Mouse (Mus musculus): Measurements from ENCODE around the gene 8030474K03Rik. TPM values are rescaled to one million over a fixed set of nuclear protein-coding genes. Genes with fewer than 3 reads are reported as not detected.
"Not testable (repeated sequence)": the region's sequence is repeated elsewhere in the genome, so short reads cannot be mapped to it uniquely, and the experiment has no call there.

Gene 8030474K03Rik
- polyA plus RNA-seq, 1 experiment from 2014 or later = not detected

- not testable (repeated sequence) for H3K9ac ChIP-seq (replicated peaks); H3K9me3 ChIP-seq; H3K27me3 ChIP-seq; H3K36me3 ChIP-seq; H3K4me2 ChIP-seq (replicated peaks); H3K4me3 ChIP-seq (replicated peaks); ATAC-seq; H3K27ac ChIP-seq; H3K4me1 ChIP-seq (replicated peaks)
These were observed 25.5 kb downstream of the 8030474K03Rik start for GRCm38 (mm10) chrX:101819980-101820379.

GRCm38 (mm10) chrX:101847191-101847795 lies 52.8 kb downstream of the 8030474K03Rik start:
- Histone ChIP-seq H3K9ac (replicated peaks) (no peak overlapping the region), H3K4me3 (replicated peaks) (no peak overlapping the region), H3K36me3 (no peaks in the 10 kb centered on the region), H3K9me3 (no peaks in the 10 kb centered on the region), H3K4me2 (replicated peaks) (no peak overlapping the region), H3K27me3 (peaks cover 77% of the 10 kb centered on the region), H3K27ac (no peak overlapping the region), H3K4me1 (replicated peaks) (no peaks in the 10 kb centered on the region)
- no peak for ATAC-seq
- WGBS = 51% methylated on average over 5 of the region's 5 CpGs

Other genes with a start within 250 kb of the 8030474K03Rik start
- 215 and 233 TPM in 2 replicates for gene Ogt, start 154.6 kb upstream of the 8030474K03Rik start, polyA plus RNA-seq (2015; fragmentation: Nextera tagmentation; extraction: Ambion mirVana)
- 0.17 and 0.22 TPM in 2 replicates for gene Cxcr3, start 60.4 kb upstream of the 8030474K03Rik start, polyA plus RNA-seq (2015; fragmentation: Nextera tagmentation; extraction: Ambion mirVana)
- gene Gm4779, start 233 bp upstream of the 8030474K03Rik start, polyA plus RNA-seq (2015; fragmentation: Nextera tagmentation; extraction: Ambion mirVana) = 0.08 TPM in 1 of 2 replicates, not detected in the other
- 6.1 and 7.3 TPM in 2 replicates for gene Nhsl2, start 54.7 kb downstream of the 8030474K03Rik start, polyA plus RNA-seq (2015; fragmentation: Nextera tagmentation; extraction: Ambion mirVana)